Mouse (Mus musculus): Measurements from ENCODE around the gene Phf3. TPM values are rescaled to one million over a fixed set of nuclear protein-coding genes. Genes with fewer than 3 reads are reported as not detected.
"Not testable (repeated sequence)": the region's sequence is repeated elsewhere in the genome, so short reads cannot be mapped to it uniquely, and the experiment has no call there.

Gene Phf3
- polyA plus RNA-seq, 1 experiment from 2014 or later = 44.6 TPM

GRCm38 (mm10) chr1:30789001-30789400 lies 84.7 kb downstream of the Phf3 start:
- Histone ChIP-seq H3K9ac (replicated peaks) (no peak overlapping the region), H3K4me2 (replicated peaks) (no peak overlapping the region), H3K36me3 (no peaks in the 10 kb centered on the region), H3K27ac (replicated peaks) (no peak overlapping the region), H3K27me3 (no peaks in the 10 kb centered on the region), H3K4me1 (no peaks in the 10 kb centered on the region; the same call in 1 of the 2 replicates), H3K9me3 (no peaks in the 10 kb centered on the region), H3K4me3 (no peak overlapping the region)
- WGBS = 45% methylated on average over 2 of the region's 2 CpGs
- 0 out of 2 replicates have a peak, but pooled peaks have one; percentile 64 for ATAC-seq (replicated peaks)

- no peaks in the 10 kb centered on the region; the same call in 1 of the 2 replicates for H3K4me1 ChIP-seq
- 89% methylated on average over 9 of the region's 9 CpGs for WGBS
- H3K9ac ChIP-seq (replicated peaks) = no peak overlapping the region
- ATAC-seq (replicated peaks) = no peak
- no peaks in the 10 kb centered on the region for H3K36me3 ChIP-seq
- H3K4me2 ChIP-seq (replicated peaks) = no peak overlapping the region
- H3K9me3 ChIP-seq = no peaks in the 10 kb centered on the region
- H3K27me3 ChIP-seq = no peaks in the 10 kb centered on the region
- H3K27ac ChIP-seq (replicated peaks) = no peak overlapping the region
- H3K4me3 ChIP-seq = no peak overlapping the region
Observed at GRCm38 (mm10) chr1:30786583-30786982, 87.1 kb downstream of the Phf3 start.

- H3K27me3 ChIP-seq = no peaks in the 10 kb centered on the region
- no peak overlapping the region for H3K9ac ChIP-seq (replicated peaks)
- ATAC-seq (replicated peaks) = no peak
- no peaks in the 10 kb centered on the region for H3K9me3 ChIP-seq
- no peak overlapping the region for H3K27ac ChIP-seq (replicated peaks)
- H3K4me1 ChIP-seq = no peaks in the 10 kb centered on the region
- H3K4me2 ChIP-seq (replicated peaks) = no peak overlapping the region
- H3K4me3 ChIP-seq = no peak overlapping the region
- no peaks in the 10 kb centered on the region for H3K36me3 ChIP-seq
- 76% methylated on average over 6 of the region's 6 CpGs for WGBS
Observed at GRCm38 (mm10) chr1:30783741-30784140, 90.0 kb downstream of the Phf3 start.

GRCm38 (mm10) chr1:30780293-30780692 lies 93.4 kb downstream of the Phf3 start:
- WGBS = 47% methylated on average over 6 of the region's 6 CpGs
- no peak overlapping the region for H3K4me3 ChIP-seq
- H3K36me3 ChIP-seq = no peaks in the 10 kb centered on the region
- ATAC-seq (replicated peaks) = no peak
- H3K4me1 ChIP-seq = no peaks in the 10 kb centered on the region
- H3K9me3 ChIP-seq = no peaks in the 10 kb centered on the region
- H3K4me2 ChIP-seq (replicated peaks) = no peak overlapping the region
- no peak overlapping the region for H3K9ac ChIP-seq (replicated peaks)
- H3K27me3 ChIP-seq = no peaks in the 10 kb centered on the region
- no peak overlapping the region for H3K27ac ChIP-seq (replicated peaks)

- Histone ChIP-seq H3K27ac (replicated peaks) (no peak overlapping the region), H3K9me3 (no peaks in the 10 kb centered on the region), H3K27me3 (no peaks in the 10 kb centered on the region), H3K4me3 (no peak overlapping the region), H3K4me2 (replicated peaks) (no peak overlapping the region), H3K9ac (replicated peaks) (no peak overlapping the region), H3K36me3 (no peaks in the 10 kb centered on the region), H3K4me1 (no peaks in the 10 kb centered on the region)
- no peak for ATAC-seq (replicated peaks)
- 90% methylated on average over 3 of the region's 3 CpGs for WGBS
Observed at GRCm38 (mm10) chr1:30779562-30779961, 94.2 kb downstream of the Phf3 start.

GRCm38 (mm10) chr1:30778374-30779005 lies 95.2 kb downstream of the Phf3 start:
- no peaks in the 10 kb centered on the region for H3K27me3 ChIP-seq
- 21% methylated on average over 14 of the region's 14 CpGs for WGBS
- H3K27ac ChIP-seq (replicated peaks) = no peak overlapping the region
- no peaks in the 10 kb centered on the region for H3K9me3 ChIP-seq
- H3K36me3 ChIP-seq = no peaks in the 10 kb centered on the region
- 0 out of 2 replicates have a peak overlapping the region, but pooled peaks have one; percentile 13 for H3K9ac ChIP-seq (replicated peaks)
- no peaks in the 10 kb centered on the region for H3K4me1 ChIP-seq
- no peak overlapping the region for H3K4me2 ChIP-seq (replicated peaks)
- H3K4me3 ChIP-seq = no peak overlapping the region
- ATAC-seq (replicated peaks) = peak; percentile 58

- 62% methylated on average over 2 of the region's 2 CpGs for WGBS
- no peak for ATAC-seq (replicated peaks)
- Histone ChIP-seq H3K9me3 (no peaks in the 10 kb centered on the region), H3K4me3 (no peak overlapping the region), H3K4me1 (no peaks in the 10 kb centered on the region), H3K9ac (replicated peaks) (no peak overlapping the region), H3K36me3 (no peaks in the 10 kb centered on the region), H3K27me3 (no peaks in the 10 kb centered on the region), H3K4me2 (replicated peaks) (no peak overlapping the region), H3K27ac (replicated peaks) (no peak overlapping the region)
Observed at GRCm38 (mm10) chr1:30776196-30776595, 97.5 kb downstream of the Phf3 start.

GRCm38 (mm10) chr1:30773662-30774061 lies 100.1 kb downstream of the Phf3 start:
- ATAC-seq (replicated peaks) = no peak
- WGBS = 76% methylated on average over 6 of the region's 6 CpGs
- Histone ChIP-seq H3K4me2 (replicated peaks) (no peak overlapping the region), H3K27ac (replicated peaks) (no peak overlapping the region), H3K27me3 (no peaks in the 10 kb centered on the region), H3K4me1 (no peaks in the 10 kb centered on the region), H3K4me3 (no peak overlapping the region), H3K9me3 (no peaks in the 10 kb centered on the region), H3K9ac (replicated peaks) (no peak overlapping the region), H3K36me3 (no peaks in the 10 kb centered on the region)

GRCm38 (mm10) chr1:30772851-30773250 lies 100.9 kb downstream of the Phf3 start:
- no peaks in the 10 kb centered on the region for H3K9me3 ChIP-seq
- H3K4me3 ChIP-seq = no peak overlapping the region
- H3K9ac ChIP-seq (replicated peaks) = no peak overlapping the region
- no peak for ATAC-seq (replicated peaks)
- H3K27ac ChIP-seq (replicated peaks) = no peak overlapping the region
- 80% methylated on average over 7 of the region's 7 CpGs for WGBS
- H3K4me1 ChIP-seq = no peaks in the 10 kb centered on the region
- H3K27me3 ChIP-seq = no peaks in the 10 kb centered on the region
- no peak overlapping the region for H3K4me2 ChIP-seq (replicated peaks)
- H3K36me3 ChIP-seq = no peaks in the 10 kb centered on the region

- H3K27ac ChIP-seq (replicated peaks) = no peak overlapping the region
- H3K9ac ChIP-seq (replicated peaks) = no peak overlapping the region
- no peak for ATAC-seq (replicated peaks)
- H3K4me1 ChIP-seq = no peaks in the 10 kb centered on the region
- no peaks in the 10 kb centered on the region for H3K36me3 ChIP-seq
- H3K4me3 ChIP-seq = no peak overlapping the region
- 73% methylated on average over 6 of the region's 6 CpGs for WGBS
- no peak overlapping the region for H3K4me2 ChIP-seq (replicated peaks)
- no peaks in the 10 kb centered on the region for H3K27me3 ChIP-seq
- H3K9me3 ChIP-seq = no peaks in the 10 kb centered on the region
Observed at GRCm38 (mm10) chr1:30771772-30772171, 101.9 kb downstream of the Phf3 start.

GRCm38 (mm10) chr1:30770599-30770998 lies 103.1 kb downstream of the Phf3 start:
- H3K27me3 ChIP-seq; H3K9ac ChIP-seq (replicated peaks); H3K4me1 ChIP-seq; H3K27ac ChIP-seq (replicated peaks); ATAC-seq (replicated peaks); H3K36me3 ChIP-seq; H3K4me3 ChIP-seq; H3K9me3 ChIP-seq; H3K4me2 ChIP-seq (replicated peaks): not testable (repeated sequence)
- WGBS = 94% methylated on average over 14 of the region's 16 CpGs

- H3K27ac ChIP-seq (replicated peaks) = no peak overlapping the region
- H3K27me3 ChIP-seq = no peaks in the 10 kb centered on the region
- H3K9me3 ChIP-seq = no peaks in the 10 kb centered on the region
- 0 out of 2 replicates have a peak, but pooled peaks cover 2% of the 10 kb centered on the region for H3K4me1 ChIP-seq
- H3K4me2 ChIP-seq (replicated peaks) = no peak overlapping the region
- H3K4me3 ChIP-seq = no peak overlapping the region
- no peak overlapping the region for H3K9ac ChIP-seq (replicated peaks)
- ATAC-seq (replicated peaks) = no peak
- no peaks in the 10 kb centered on the region for H3K36me3 ChIP-seq
Observed at GRCm38 (mm10) chr1:30756794-30757193, 116.9 kb downstream of the Phf3 start.

Data from forebrain, embryonic 15.5 days (tissue).